1 mouse cellular context compared by ENCODE assay signal in the genomic region with DNA sequence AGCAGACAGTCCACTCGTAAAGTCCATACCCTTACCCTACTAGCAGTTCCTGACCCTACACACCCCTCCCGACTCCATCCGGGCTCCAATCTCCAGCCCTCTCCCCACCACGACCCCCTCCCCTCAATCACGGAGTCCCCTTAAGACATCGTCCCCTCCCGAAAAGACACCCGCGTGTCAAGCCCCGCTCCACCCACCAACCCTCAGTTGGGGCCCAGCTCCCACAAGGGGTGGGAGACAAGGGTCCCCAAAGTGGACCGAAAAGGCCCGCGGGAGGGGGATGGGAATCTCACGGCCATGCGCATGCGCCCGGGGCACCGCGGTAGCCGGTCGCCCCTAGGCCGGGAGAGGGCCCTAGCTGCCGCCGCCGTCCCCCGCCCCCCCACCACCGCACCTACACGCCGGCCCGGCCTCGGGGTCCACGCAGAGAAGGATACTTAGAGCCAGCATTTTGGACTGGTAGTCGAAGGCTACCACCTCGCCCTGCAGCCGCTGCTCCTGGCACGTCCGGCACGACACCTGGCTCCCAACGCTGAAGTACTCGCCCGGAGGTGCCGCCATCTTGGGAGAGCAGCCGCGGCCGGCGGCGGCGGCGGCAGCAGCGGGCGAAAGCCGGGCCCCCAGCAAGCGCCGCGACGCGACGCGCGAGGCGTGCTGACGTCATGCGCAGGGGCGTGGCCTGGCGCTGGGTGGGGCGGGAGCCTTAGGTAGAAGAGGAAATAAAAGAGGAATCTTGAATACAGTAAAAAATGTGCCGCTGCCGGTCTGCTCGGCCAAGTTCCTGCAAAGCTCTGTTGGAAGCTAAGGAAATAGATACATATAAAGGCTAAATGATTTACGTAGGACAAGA.
A peak's percentile ranks its signal among the peaks of the same experiment; 100 is the strongest.
TF ChIP-seq lines count a peak whose summit lies in the region.

TSS of gene Lsm12 (minus strand) at position 651 of the 850 bp plus-strand sequence.

TF ChIP-seq in CH12.LX, 34 proteins besides CTCF, POLR2A, EP300 and RAD21 (continued from another document):
- TF ChIP-seq JUND (conservative IDR thresholded peaks at IDR 0.05; ENCODE audit: low read depth, low read length) = no peak
- TF ChIP-seq JUN (IDR thresholded peaks at IDR 0.05; ENCODE audit: insufficient read depth, low read depth, low read length) = no peak
- TF ChIP-seq MYC (IDR thresholded peaks at IDR 0.05; ENCODE audit: low read depth, low read length) = peak; percentile 69; the same call in 1 of the 2 replicates
- no peak for TF ChIP-seq ZNF384 (IDR thresholded peaks at IDR 0.05; ENCODE audit: low read depth, low read length)
- TF ChIP-seq KAT2A (IDR thresholded peaks at IDR 0.05; ENCODE audit: insufficient replicate concordance, low read length) = 0 out of 2 replicates have a peak, but pooled peaks have one; percentile 58
- no peak for TF ChIP-seq GABPA (IDR thresholded peaks at IDR 0.05; ENCODE audit: insufficient replicate concordance, low read depth, low read length)
- peak; percentile 62 for TF ChIP-seq IRF4 (IDR thresholded peaks at IDR 0.05; ENCODE audit: low read depth, low read length)
- TF ChIP-seq RCOR1 (conservative IDR thresholded peaks at IDR 0.05; ENCODE audit: low read depth, low read length) = no peak
- TF ChIP-seq BHLHE40 (IDR thresholded peaks at IDR 0.05; ENCODE audit: low read depth, low read length) = no peak; the same call in 1 of the 2 replicates
- TF ChIP-seq CHD1 (IDR thresholded peaks at IDR 0.05; ENCODE audit: low read depth, low read length) = no peak
- peak; percentile 84 for TF ChIP-seq SIN3A (IDR thresholded peaks at IDR 0.05; ENCODE audit: low read length)
- TF ChIP-seq ZMIZ1 (IDR thresholded peaks at IDR 0.05; ENCODE audit: low read depth, low read length) = peak; percentile 92
- TF ChIP-seq HCFC1 (IDR thresholded peaks at IDR 0.05; ENCODE audit: low read depth, low read length) = peak; percentile 63; the same call in 1 of the 2 replicates
- peak; percentile 70 for TF ChIP-seq MXI1 (IDR thresholded peaks at IDR 0.05; ENCODE audit: low read depth, low read length)
- no peak for TF ChIP-seq PAX5 (IDR thresholded peaks at IDR 0.05; ENCODE audit: low read length)
- peak; percentile 77 for TF ChIP-seq CHD2 (IDR thresholded peaks at IDR 0.05; ENCODE audit: low read length)
- peak; percentile 95 for TF ChIP-seq TBP (conservative IDR thresholded peaks at IDR 0.05; ENCODE audit: low read depth, low read length)
- TF ChIP-seq TCF12 (IDR thresholded peaks at IDR 0.05; ENCODE audit: low read depth, low read length) = peak; percentile 94
- peak; percentile 17; the same call in 1 of the 2 replicates for TF ChIP-seq ETS1 (conservative IDR thresholded peaks at IDR 0.05; ENCODE audit: low read depth, low read length)
- TF ChIP-seq MAX (IDR thresholded peaks at IDR 0.05; ENCODE audit: low read length) = peak; percentile 32; the same call in 1 of the 2 replicates
- TF ChIP-seq E2F4 (IDR thresholded peaks at IDR 0.05; ENCODE audit: insufficient replicate concordance, low read depth, low read length) = no peak
- TF ChIP-seq NELFE (IDR thresholded peaks at IDR 0.05; ENCODE audit: low read depth, low read length) = peak; percentile 87
- peak; percentile 82 for TF ChIP-seq MAZ (IDR thresholded peaks at IDR 0.05; ENCODE audit: low read depth, low read length)
- TF ChIP-seq ZKSCAN1 (IDR thresholded peaks at IDR 0.05; ENCODE audit: borderline replicate concordance, low read depth, low read length) = no peak; the same call in 1 of the 2 replicates
- no peak for TF ChIP-seq USF2 (conservative IDR thresholded peaks at IDR 0.05; ENCODE audit: low read depth, low read length)
- peak; percentile 57; the same call in 1 of the 2 replicates for TF ChIP-seq ELF1 (IDR thresholded peaks at IDR 0.05; ENCODE audit: low read depth, low read length)
- TF ChIP-seq MAFK (IDR thresholded peaks at IDR 0.05; ENCODE audit: insufficient replicate concordance, low read length) = no peak
- no peak for TF ChIP-seq UBTF (IDR thresholded peaks at IDR 0.05; ENCODE audit: low read depth, low read length)
- peak; percentile 56; the same call in 1 of the 2 replicates for TF ChIP-seq MEF2A (IDR thresholded peaks at IDR 0.05; ENCODE audit: borderline replicate concordance, low read depth, low read length)
- no peak for TF ChIP-seq USF1 (IDR thresholded peaks at IDR 0.05; ENCODE audit: low read depth, low read length)
- no peak for TF ChIP-seq ZC3H11A (IDR thresholded peaks at IDR 0.05; ENCODE audit: low read depth, low read length)
